Mouse (Mus musculus) liver, embryonic 15.5 days (tissue): ENCODE measurements around the gene Eml2. TPM values are rescaled to one million over a fixed set of nuclear protein-coding genes. Genes with fewer than 3 reads are reported as not detected.

Source experiments
- ATAC-seq: fragments of 200-750 bp; cut with Nextera tagmentation; 2 replicates; pipeline ENCODE4 v1.8.0; 2017; ENCODE audit warnings: moderate number of reproducible peaks, mild to moderate bottlenecking, moderate library complexity; ENCODE audit not compliant: insufficient read depth
- H3K27ac ChIP-seq: fragments of 300-500 bp; sonication (generic); replicated peaks from 2 replicates; pipeline ENCODE4 v1.5.1; 2015; ENCODE audit warnings: mild to moderate bottlenecking, inconsistent platforms
- H3K27me3 ChIP-seq: fragments of 300-500 bp; sonication (generic); 2 replicates; pipeline ENCODE4 v1.6.1; 2015; ENCODE audit warnings: mild to moderate bottlenecking, inconsistent platforms
- H3K36me3 ChIP-seq: fragments of 300-500 bp; sonication (generic); replicated peaks from 2 replicates; pipeline ENCODE4 v1.6.1; 2015; ENCODE audit warnings: moderate library complexity, mild to moderate bottlenecking, inconsistent platforms
- H3K4me1 ChIP-seq: fragments of 300-500 bp; sonication (generic); replicated peaks from 2 replicates; pipeline ENCODE4 v1.6.1; 2015; ENCODE audit warnings: inconsistent platforms
- H3K4me2 ChIP-seq: fragments of 300-500 bp; sonication (generic); 2 replicates; pipeline ENCODE4 v1.6.1; 2015; ENCODE audit warnings: moderate library complexity, mild to moderate bottlenecking, inconsistent platforms
- H3K4me3 ChIP-seq: fragments of 300-500 bp; sonication (generic); replicated peaks from 2 replicates; pipeline ENCODE4 v1.5.1; 2015; ENCODE audit warnings: mild to moderate bottlenecking, inconsistent platforms
- H3K9ac ChIP-seq: fragments of 300-500 bp; sonication (generic); 2 replicates; pipeline ENCODE4 v1.6.1; 2015; ENCODE audit warnings: moderate library complexity, mild to moderate bottlenecking, inconsistent platforms
- H3K9me3 ChIP-seq: fragments of 300-500 bp; sonication (generic); replicated peaks from 2 replicates; pipeline ENCODE4 v1.6.1; 2016; ENCODE audit warnings: inconsistent platforms
- WGBS: fragments of 180-500 bp; shearing (Covaris S2); methylation state at CpG from one replicate; pipeline ENCODE4 v1.1.7; 2015; ENCODE audit warnings: mixed read lengths; ENCODE audit not compliant: insufficient replicate concordance; 5-methylcytosine and 5-hydroxymethylcytosine counted together
- polyA plus RNA-seq: library from polyadenylated mRNA; unstranded; fragments of >200 nt; fragmentation: Nextera tagmentation; extraction: Ambion mirVana; gene quantifications from 2 replicates; pipeline ENCODE4 v1.2.1, GENCODE M21; 2015

Gene Eml2
- polyA plus RNA-seq, 1 experiment from 2014 or later: 3.9 TPM

DNA sequence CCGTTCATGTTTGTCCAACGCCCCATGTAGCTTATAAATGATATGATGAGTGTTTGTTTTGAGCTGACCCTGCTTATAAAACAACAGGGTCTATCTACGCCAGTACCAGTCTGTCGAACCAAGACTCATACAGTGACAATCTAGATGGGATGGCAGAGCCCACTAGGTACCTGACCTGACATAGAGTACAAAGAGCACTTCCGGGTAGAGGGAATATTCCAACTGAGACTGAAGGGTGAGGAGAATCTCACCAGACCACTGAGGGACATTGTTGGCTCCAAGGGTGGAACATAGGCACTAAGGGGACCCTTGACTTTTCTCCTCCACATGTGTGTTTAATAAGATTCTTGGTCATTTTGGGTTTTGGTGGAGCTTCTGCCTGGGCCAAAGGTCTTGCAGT is 53.2 kb downstream of the Eml2 start:
- no peak for ATAC-seq
- H3K4me2 ChIP-seq: peak overlapping the region; percentile 83
- peaks cover 65% of the 10 kb centered on the region for H3K4me1 ChIP-seq
- H3K9me3 ChIP-seq: no peaks in the 10 kb centered on the region
- peaks cover 19% of the 10 kb centered on the region for H3K36me3 ChIP-seq
- 30% methylated on average over 5 of the region's 5 CpGs for WGBS
- peak overlapping the region; percentile 85 for H3K9ac ChIP-seq
- H3K4me3 ChIP-seq: peak overlapping the region; percentile 72
- H3K27me3 ChIP-seq: no peaks in the 10 kb centered on the region
- H3K27ac ChIP-seq: peak overlapping the region; percentile 100

DNA sequence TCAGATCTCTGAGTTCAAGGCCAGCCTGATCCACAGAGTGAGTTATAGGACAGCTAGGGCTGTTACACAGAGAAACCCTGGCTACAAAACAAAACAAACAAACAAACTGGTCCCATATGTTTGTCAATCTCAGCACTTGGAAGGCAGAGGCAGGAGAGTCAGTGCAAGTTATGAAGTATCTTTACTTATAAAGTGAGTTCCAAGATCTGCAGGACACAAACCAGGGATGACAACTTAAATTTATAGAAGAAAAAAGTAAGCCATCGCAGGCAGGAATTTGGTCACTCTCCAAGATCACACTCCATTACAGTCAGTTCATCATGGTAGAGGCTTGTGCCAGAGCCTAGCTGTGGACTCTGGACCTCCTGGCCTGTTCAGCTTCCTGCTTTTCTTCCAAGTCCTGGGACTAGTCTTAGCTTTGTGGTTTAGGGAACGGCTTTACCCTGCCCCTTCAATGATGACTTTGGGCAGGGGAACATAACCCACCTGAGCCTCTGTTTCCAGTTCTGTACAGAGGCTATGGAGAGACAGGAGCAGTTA is 53.9 kb downstream of the Eml2 start:
- Histone ChIP-seq H3K27ac (peak overlapping the region; percentile 100), H3K27me3 (no peaks in the 10 kb centered on the region), H3K4me1 (peaks cover 65% of the 10 kb centered on the region), H3K36me3 (peaks cover 22% of the 10 kb centered on the region), H3K4me3 (peak overlapping the region; percentile 72; the same call in 1 of the 2 replicates), H3K4me2 (peak overlapping the region; percentile 83), H3K9ac (peak overlapping the region; percentile 85), H3K9me3 (no peaks in the 10 kb centered on the region)
- ATAC-seq: no peak
- WGBS: 88% methylated on average over 2 of the region's 2 CpGs

GRCm38 (mm10) chr7:19230899-19231298 is 54.7 kb downstream of the Eml2 start:
- no peak for ATAC-seq
- Histone ChIP-seq H3K4me3 (no peak overlapping the region), H3K4me2 (no peak overlapping the region), H3K4me1 (peaks cover 65% of the 10 kb centered on the region), H3K36me3 (peaks cover 18% of the 10 kb centered on the region), H3K27me3 (no peaks in the 10 kb centered on the region), H3K9ac (no peak overlapping the region), H3K27ac (no peak overlapping the region), H3K9me3 (no peaks in the 10 kb centered on the region)
- 91% methylated on average over 5 of the region's 5 CpGs for WGBS

GRCm38 (mm10) chr7:19231849-19232248 is 55.6 kb downstream of the Eml2 start:
- H3K36me3 ChIP-seq: peaks cover 15% of the 10 kb centered on the region
- H3K27me3 ChIP-seq: no peaks in the 10 kb centered on the region
- no peak overlapping the region for H3K4me3 ChIP-seq
- no peak for ATAC-seq
- H3K4me2 ChIP-seq: no peak overlapping the region
- H3K27ac ChIP-seq: no peak overlapping the region
- peaks cover 66% of the 10 kb centered on the region for H3K4me1 ChIP-seq
- 0 out of 2 replicates have a peak overlapping the region, but pooled peaks have one; percentile 2 for H3K9ac ChIP-seq
- H3K9me3 ChIP-seq: no peaks in the 10 kb centered on the region
- WGBS: 69% methylated on average over 3 of the region's 3 CpGs

DNA sequence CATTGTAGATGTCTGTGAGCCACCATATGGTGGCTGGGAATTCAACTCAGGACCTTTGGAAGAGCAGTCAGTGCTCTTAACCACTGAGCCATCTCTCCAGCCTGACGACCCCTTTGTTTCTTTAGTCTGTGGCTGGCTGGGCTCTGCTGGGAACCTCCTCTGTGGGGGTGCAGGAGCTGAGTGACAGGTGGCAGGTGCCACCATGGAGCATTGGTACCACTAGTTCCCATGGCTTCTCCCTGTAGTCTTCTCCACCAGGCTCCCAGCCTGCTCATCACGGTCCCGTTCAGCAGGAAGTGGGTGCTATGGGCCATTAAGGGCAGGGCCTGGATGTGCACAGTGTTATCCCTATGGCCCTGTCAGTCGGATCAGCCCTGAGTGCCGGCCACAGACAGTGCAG is 58.4 kb downstream of the Eml2 start:
- Histone ChIP-seq H3K9me3 (no peaks in the 10 kb centered on the region), H3K36me3 (peaks cover 15% of the 10 kb centered on the region), H3K4me3 (no peak overlapping the region), H3K27me3 (no peaks in the 10 kb centered on the region), H3K4me2 (no peak overlapping the region), H3K4me1 (peaks cover 83% of the 10 kb centered on the region), H3K9ac (no peak overlapping the region), H3K27ac (peak overlapping the region; percentile 11; the same call in 1 of the 2 replicates)
- ATAC-seq: no peak
- 59% methylated on average over 5 of the region's 5 CpGs for WGBS

- WGBS: 64% methylated on average over 2 of the region's 2 CpGs
- Histone ChIP-seq H3K27me3 (no peaks in the 10 kb centered on the region), H3K4me2 (no peak overlapping the region), H3K9me3 (no peaks in the 10 kb centered on the region), H3K27ac (peak overlapping the region; percentile 11; the same call in 1 of the 2 replicates), H3K36me3 (peaks cover 15% of the 10 kb centered on the region), H3K4me1 (peaks cover 83% of the 10 kb centered on the region), H3K4me3 (no peak overlapping the region), H3K9ac (no peak overlapping the region)
- ATAC-seq: no peak
Measured at GRCm38 (mm10) chr7:19235092-19235671, 59.0 kb downstream of the Eml2 start.

- Histone ChIP-seq H3K4me3 (no peak overlapping the region), H3K36me3 (peaks cover 11% of the 10 kb centered on the region; the same call in 1 of the 2 replicates), H3K4me2 (no peak overlapping the region), H3K9me3 (no peaks in the 10 kb centered on the region), H3K9ac (no peak overlapping the region), H3K27ac (no peak overlapping the region), H3K27me3 (no peaks in the 10 kb centered on the region), H3K4me1 (peaks cover 89% of the 10 kb centered on the region)
- no peak for ATAC-seq
- WGBS: 80% methylated on average over 2 of the region's 2 CpGs
Measured at GRCm38 (mm10) chr7:19236411-19236810, 60.2 kb downstream of the Eml2 start.

DNA sequence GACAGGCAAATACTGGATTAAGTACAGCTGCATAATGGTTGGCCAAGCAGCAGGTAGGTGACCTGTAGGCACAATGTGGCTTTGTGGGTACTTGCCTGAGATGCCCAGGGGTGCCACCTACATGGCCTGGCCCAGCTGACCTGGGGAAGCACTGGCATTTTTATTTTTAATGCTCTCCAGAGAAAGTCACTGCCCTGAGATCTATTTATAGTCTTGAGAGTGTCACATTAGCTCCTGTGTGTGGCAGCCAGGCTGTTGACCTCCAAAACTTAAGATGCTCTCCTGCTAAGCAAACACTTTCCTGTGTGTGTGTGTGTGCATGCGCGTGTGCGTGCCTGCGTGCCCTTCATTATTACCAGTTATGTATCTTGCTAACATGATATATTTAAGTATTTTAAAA is 62.1 kb downstream of the Eml2 start:
- peaks cover 13% of the 10 kb centered on the region; the same call in 1 of the 2 replicates for H3K36me3 ChIP-seq
- no peaks in the 10 kb centered on the region for H3K9me3 ChIP-seq
- no peak overlapping the region for H3K4me3 ChIP-seq
- peak overlapping the region; percentile 70 for H3K27ac ChIP-seq
- no peak overlapping the region for H3K9ac ChIP-seq
- WGBS: 98% methylated on average over 4 of the region's 4 CpGs
- H3K4me1 ChIP-seq: peaks cover 79% of the 10 kb centered on the region
- no peaks in the 10 kb centered on the region for H3K27me3 ChIP-seq
- ATAC-seq: no peak
- H3K4me2 ChIP-seq: no peak overlapping the region

- H3K9me3 ChIP-seq: no peaks in the 10 kb centered on the region
- peak overlapping the region; percentile 9; the same call in 1 of the 2 replicates for H3K4me3 ChIP-seq
- H3K27me3 ChIP-seq: no peaks in the 10 kb centered on the region
- 0% methylated on average over 1 of the region's 1 CpGs for WGBS
- H3K4me1 ChIP-seq: peaks cover 87% of the 10 kb centered on the region
- peak overlapping the region; percentile 89 for H3K27ac ChIP-seq
- ATAC-seq: peak; percentile 93
- H3K4me2 ChIP-seq: peak overlapping the region; percentile 56
- H3K9ac ChIP-seq: peak overlapping the region; percentile 37
- 0 out of 2 replicates have a peak, but pooled peaks cover 11% of the 10 kb centered on the region for H3K36me3 ChIP-seq
Measured at GRCm38 (mm10) chr7:19239423-19239822, 63.2 kb downstream of the Eml2 start.

GRCm38 (mm10) chr7:19239986-19240385 is 63.8 kb downstream of the Eml2 start:
- 22% methylated on average over 3 of the region's 4 CpGs for WGBS
- Histone ChIP-seq H3K27me3 (no peaks in the 10 kb centered on the region), H3K4me2 (peak overlapping the region; percentile 56), H3K9ac (peak overlapping the region; percentile 37), H3K4me3 (peak overlapping the region; percentile 9), H3K4me1 (peaks cover 87% of the 10 kb centered on the region), H3K9me3 (no peaks in the 10 kb centered on the region), H3K27ac (peak overlapping the region; percentile 89), H3K36me3 (peaks cover 13% of the 10 kb centered on the region; the same call in 1 of the 2 replicates)
- peak; percentile 92 for ATAC-seq

DNA sequence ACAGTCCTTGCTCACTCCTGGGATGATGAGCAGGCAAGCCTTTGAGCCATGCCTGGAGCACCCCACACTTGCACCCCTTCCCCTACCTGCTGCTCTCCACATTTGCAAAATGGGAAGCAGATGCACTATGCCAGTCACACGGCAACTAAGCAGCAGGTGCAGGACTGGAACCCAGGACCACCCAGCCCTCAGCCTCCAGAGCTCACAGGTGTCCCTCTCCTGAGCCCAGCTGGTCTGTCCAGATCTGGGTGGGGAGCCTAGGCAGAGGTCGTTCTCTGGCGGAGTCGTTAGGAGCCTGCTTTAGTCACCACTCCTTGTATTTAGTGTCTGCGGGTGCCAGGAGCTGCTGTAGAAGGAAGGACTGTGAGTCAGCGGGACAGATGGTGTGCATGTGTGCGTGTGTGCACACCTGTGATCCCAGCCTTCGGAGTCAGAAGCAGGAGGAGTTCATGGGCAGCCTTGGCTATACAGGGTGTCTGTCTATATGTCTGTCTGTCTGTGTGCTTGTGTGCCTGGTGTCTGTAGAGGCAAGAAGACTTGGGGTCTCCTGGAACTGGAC is 64.8 kb downstream of the Eml2 start:
- peaks cover 23% of the 10 kb centered on the region for H3K36me3 ChIP-seq
- no peaks in the 10 kb centered on the region for H3K9me3 ChIP-seq
- H3K4me1 ChIP-seq: peaks cover 87% of the 10 kb centered on the region
- H3K9ac ChIP-seq: no peak overlapping the region
- 82% methylated on average over 8 of the region's 8 CpGs for WGBS
- H3K4me3 ChIP-seq: no peak overlapping the region
- peak overlapping the region; percentile 56 for H3K4me2 ChIP-seq
- no peaks in the 10 kb centered on the region for H3K27me3 ChIP-seq
- no peak for ATAC-seq
- H3K27ac ChIP-seq: peak overlapping the region; percentile 89
